Mouse (Mus musculus) cerebellum, postnatal 14 days (tissue): ENCODE results near the gene Irgc1.
A peak's percentile ranks its signal among the peaks of the same experiment; 100 is the strongest.

ENCODE experiments used
- DNase-seq, 2 experiments: peaks; one replicate each; pipeline ENCODE4 v3.0.0; 2021; ENCODE audit warnings: mixed read lengths in 2 of 2

Irgc1 gene

GRCm38 (mm10) chr7:24399256-24400081 is 52.6 kb downstream of the Irgc1 start, which contains the start of gene Smg9:
Gene Smg9 (plus strand): TSS chr7:24399619.
- peak; percentile 98 for DNase-seq

- DNase-seq = no peak
These were observed 53.7 kb downstream of the Irgc1 start for GRCm38 (mm10) chr7:24398364-24398913.

GRCm38 (mm10) chr7:24396832-24397231 is 55.3 kb downstream of the Irgc1 start:
- DNase-seq = no peak

DNA sequence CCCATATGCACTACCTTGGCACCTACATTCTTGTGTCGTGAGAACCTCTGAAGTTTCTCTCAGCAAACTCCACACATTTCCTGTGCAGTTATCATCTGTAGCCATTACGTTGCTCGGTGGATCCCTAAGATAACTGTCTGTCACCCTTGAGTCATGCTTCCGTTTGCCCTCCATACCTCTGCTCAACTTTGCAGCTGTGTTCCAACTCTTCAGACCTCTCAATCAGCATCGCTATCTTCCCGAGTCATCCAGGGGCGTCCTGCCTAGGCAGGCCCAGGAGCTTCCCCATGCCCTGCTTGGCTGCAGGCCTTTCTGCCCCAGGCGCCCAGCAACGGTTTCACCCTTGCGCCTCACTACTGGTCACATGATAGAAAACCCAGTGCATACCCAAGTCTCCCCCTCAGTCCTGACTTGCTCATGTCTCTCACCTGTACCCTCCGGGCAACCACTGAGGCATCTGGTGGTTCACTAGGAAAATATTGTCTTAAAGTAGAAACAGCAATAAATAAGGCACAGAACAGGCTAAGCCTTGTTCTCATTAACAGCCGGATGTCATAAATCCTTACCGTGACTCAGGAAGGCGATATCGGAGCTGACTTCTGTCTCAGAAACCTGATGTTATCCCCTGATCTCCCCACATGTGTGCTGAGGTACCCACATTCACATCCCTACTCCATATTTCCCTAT is 57.5 kb downstream of the Irgc1 start:
- DNase-seq = no peak

DNA sequence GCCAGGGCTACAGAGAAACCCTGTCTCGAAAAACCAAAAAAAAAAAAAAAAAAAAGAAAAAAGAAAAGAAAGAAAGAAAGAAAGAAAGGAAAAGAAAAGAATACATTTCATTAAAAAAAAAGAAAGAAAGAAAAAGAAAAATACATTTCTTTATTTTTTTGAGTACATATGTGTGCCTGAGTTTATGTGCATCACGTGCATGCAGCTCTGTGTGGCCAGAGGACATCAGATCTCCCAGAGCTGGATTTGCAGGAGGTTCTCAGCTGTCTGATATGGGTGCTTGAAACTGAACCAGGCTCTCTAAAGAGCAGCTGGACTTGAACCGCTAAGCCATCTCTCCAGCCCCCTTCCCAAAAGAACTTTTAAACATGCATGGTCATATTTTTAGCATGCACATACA is 58.0 kb downstream of the Irgc1 start:
- no peak for DNase-seq

GRCm38 (mm10) chr7:24391687-24392086 is 60.4 kb downstream of the Irgc1 start:
- DNase-seq = no peak

- no peak for DNase-seq
These were observed 61.0 kb downstream of the Irgc1 start for GRCm38 (mm10) chr7:24391077-24391476.

- DNase-seq = no peak
These were observed 61.6 kb downstream of the Irgc1 start for GRCm38 (mm10) chr7:24390512-24390911.

- DNase-seq = no peak
These were observed 62.4 kb downstream of the Irgc1 start for GRCm38 (mm10) chr7:24389516-24390187.

- no peak for DNase-seq
These were observed 65.0 kb downstream of the Irgc1 start for GRCm38 (mm10) chr7:24387059-24387556.

- DNase-seq = peak; percentile 87 to 91
These were observed 67.3 kb downstream of the Irgc1 start for GRCm38 (mm10) chr7:24384827-24385226.

- no peak for DNase-seq
These were observed 68.0 kb downstream of the Irgc1 start for GRCm38 (mm10) chr7:24384070-24384469.

DNA sequence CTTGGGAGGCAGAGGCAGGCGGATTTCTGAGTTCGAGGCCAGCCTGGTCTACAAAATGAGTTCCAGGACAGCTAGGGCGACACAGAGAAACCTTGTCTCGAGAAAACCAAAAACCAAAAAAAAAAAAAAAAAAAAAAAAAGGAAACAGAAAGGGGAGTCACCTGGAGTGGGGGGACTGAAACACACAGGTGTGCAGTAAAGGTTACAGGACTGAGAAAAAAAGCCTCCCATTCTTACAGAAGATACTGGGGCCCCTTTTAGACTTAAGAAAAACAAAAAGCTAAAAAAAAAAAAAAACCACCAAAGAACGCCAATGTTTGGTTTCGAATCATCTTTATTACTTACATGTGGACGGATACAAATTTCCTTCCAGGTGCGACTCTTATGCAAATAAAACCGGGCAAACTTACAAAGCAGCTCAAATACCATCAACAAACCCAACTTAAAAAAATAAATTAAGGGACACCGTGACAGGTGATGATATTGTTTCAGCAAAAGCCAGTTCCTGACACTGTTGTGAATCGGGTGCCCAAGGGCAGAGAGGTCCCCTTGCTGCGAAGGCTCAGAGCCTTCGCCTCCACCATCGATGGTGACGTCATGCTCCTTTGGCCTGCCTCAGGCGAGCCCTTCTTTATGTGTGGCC is 69.2 kb downstream of the Irgc1 start:
- no peak for DNase-seq
